Mouse (Mus musculus) lung, embryonic 14.5 days (tissue): ENCODE measurements at regions not wholly inside any gene's neighbourhood (a gene's known extent, or its start where the extent isn't known, plus 50 kb on each side); places are given as distances from the start of the nearest gene placed in this dataset.

Experiments used
- ATAC-seq: fragments of 200-750 bp; cut with Nextera tagmentation; 2 replicates; pipeline ENCODE4 v1.8.0; 2017; ENCODE audit warnings: mild to moderate bottlenecking, moderate TSS enrichment, moderate library complexity; ENCODE audit not compliant: insufficient read depth
- DNase-seq: peaks from one replicate; pipeline ENCODE4 v3.0.0-alpha.2; 2015
- H3K27ac ChIP-seq: fragments of 300-500 bp; sonication (generic); 2 replicates; pipeline ENCODE4 v1.5.1; 2014; ENCODE audit warnings: low read depth, mild to moderate bottlenecking, moderate library complexity
- H3K27me3 ChIP-seq: fragments of 300-500 bp; sonication (generic); 2 replicates; pipeline ENCODE4 v1.6.1; 2014; ENCODE audit warnings: low read length, control low read depth; ENCODE audit not compliant: insufficient read depth
- H3K36me3 ChIP-seq: fragments of 300-500 bp; sonication (generic); 2 replicates; pipeline ENCODE4 v1.6.1; 2014; ENCODE audit warnings: control low read depth; ENCODE audit not compliant: insufficient read depth
- H3K4me1 ChIP-seq: fragments of 300-500 bp; sonication (generic); 2 replicates; pipeline ENCODE4 v1.6.1; 2014; ENCODE audit warnings: antibody characterized with exemption, control low read depth; ENCODE audit not compliant: insufficient read depth
- H3K4me2 ChIP-seq: fragments of 300-500 bp; sonication (generic); 2 replicates; pipeline ENCODE4 v1.6.1; 2014; ENCODE audit warnings: mild to moderate bottlenecking
- H3K4me3 ChIP-seq: fragments of 300-500 bp; sonication (generic); 2 replicates; pipeline ENCODE4 v1.5.1; 2014; ENCODE audit warnings: low read depth, low read length
- H3K9ac ChIP-seq: fragments of 300-500 bp; sonication (generic); 2 replicates; pipeline ENCODE4 v1.6.1; 2014
- H3K9me3 ChIP-seq: fragments of 300-500 bp; sonication (generic); 2 replicates; pipeline ENCODE4 v1.6.1; 2016; ENCODE audit warnings: low read depth, low read length, control low read depth
- CTCF ChIP-seq: IDR thresholded peaks from 2 replicates; pipeline ENCODE4 v1.5.1; 2016; ENCODE audit warnings: antibody characterized with exemption, low read depth
- WGBS: fragments of 180-500 bp; shearing (Covaris S2); extraction: QIAGEN DNeasy Blood & Tissue Kit; methylation state at CpG from one replicate; pipeline ENCODE4 v1.1.7; 2014; 5-methylcytosine and 5-hydroxymethylcytosine counted together

GRCm38 (mm10) chr2:22156576-22156975 is 70.7 kb upstream of the Myo3a start:
- no peak for TF ChIP-seq CTCF
- DNase-seq = no peak
- ATAC-seq = no peak
- no peak overlapping the region for H3K27ac ChIP-seq
- no peak overlapping the region for H3K9ac ChIP-seq
- H3K4me2 ChIP-seq = no peak overlapping the region
- no peak overlapping the region for H3K4me3 ChIP-seq
- H3K4me1 ChIP-seq = no peaks in the 10 kb centered on the region
- no peaks in the 10 kb centered on the region for H3K27me3 ChIP-seq
- H3K36me3 ChIP-seq = no peaks in the 10 kb centered on the region
- 71% methylated on average over 2 of the region's 2 CpGs for WGBS
- no peaks in the 10 kb centered on the region for H3K9me3 ChIP-seq

GRCm38 (mm10) chr2:22165443-22165842 is 61.9 kb upstream of the Myo3a start:
- no peak overlapping the region for H3K4me3 ChIP-seq
- H3K4me1 ChIP-seq = no peaks in the 10 kb centered on the region
- H3K4me2 ChIP-seq = no peak overlapping the region
- H3K9ac ChIP-seq = no peak overlapping the region
- no peak for DNase-seq
- H3K36me3 ChIP-seq = no peaks in the 10 kb centered on the region
- H3K27ac ChIP-seq = no peak overlapping the region
- H3K27me3 ChIP-seq = no peaks in the 10 kb centered on the region
- WGBS = 95% methylated on average over 5 of the region's 5 CpGs
- ATAC-seq = no peak
- TF ChIP-seq CTCF = no peak
- no peaks in the 10 kb centered on the region for H3K9me3 ChIP-seq

GRCm38 (mm10) chr2:22165919-22166318 is 61.4 kb upstream of the Myo3a start:
- Histone ChIP-seq H3K27ac (no peak overlapping the region), H3K36me3 (no peaks in the 10 kb centered on the region), H3K9me3 (no peaks in the 10 kb centered on the region), H3K4me2 (no peak overlapping the region), H3K4me1 (no peaks in the 10 kb centered on the region), H3K27me3 (no peaks in the 10 kb centered on the region), H3K9ac (no peak overlapping the region), H3K4me3 (no peak overlapping the region)
- ATAC-seq (no peak), DNase-seq (no peak)
- TF ChIP-seq CTCF = no peak
